Mouse (Mus musculus): ENCODE measurements around the gene Rnf31. TPM values are rescaled to one million over a fixed set of nuclear protein-coding genes. Genes with fewer than 3 reads are reported as not detected.
A peak's percentile ranks its signal among the peaks of the same experiment; 100 is the strongest.

The Rnf31 gene
- total RNA-seq (2021), result 10 to 100 TPM; 25.4 to 29.9 TPM
- long read RNA-seq, experiment 1, partial matches to known transcripts, result 2 of 6 reads
- long read RNA-seq, experiment 1, other reads (novel, unspliced or antisense), result 0 of 6 reads
- long read RNA-seq, experiment 2, partial matches to known transcripts, result 1 of 1 reads
- long read RNA-seq, experiment 2, other reads (novel, unspliced or antisense), result 0 of 1 reads

- peak; percentile 95 to 99 for DNase-seq
Observed at GRCm38 (mm10) chr14:55591331-55591891, at the start of gene Rnf31. Rnf31 (plus strand) TSS chr14:55591708.

GRCm38 (mm10) chr14:55542268-55542667, 49.2 kb upstream of the Rnf31 start:
- DNase-seq, result no peak

GRCm38 (mm10) chr14:55544334-55544733, 47.2 kb upstream of the Rnf31 start:
- DNase-seq, result no peak

- DNase-seq, result no peak
Observed at GRCm38 (mm10) chr14:55550191-55550590, 41.3 kb upstream of the Rnf31 start.

- DNase-seq, result no peak
Observed at GRCm38 (mm10) chr14:55551347-55551746, 40.2 kb upstream of the Rnf31 start.

- no peak for DNase-seq
Observed at GRCm38 (mm10) chr14:55551794-55552193, 39.7 kb upstream of the Rnf31 start.

GRCm38 (mm10) chr14:55554635-55555034, 36.9 kb upstream of the Rnf31 start:
- DNase-seq, result no peak

- DNase-seq, result no peak
Observed at GRCm38 (mm10) chr14:55555788-55556187, 35.7 kb upstream of the Rnf31 start.

- peak; percentile 87 to 92 for DNase-seq
Observed at GRCm38 (mm10) chr14:55557003-55557402, 34.5 kb upstream of the Rnf31 start.

- no peak for DNase-seq
Observed at GRCm38 (mm10) chr14:55557587-55557986, 33.9 kb upstream of the Rnf31 start.

GRCm38 (mm10) chr14:55558740-55559448, 32.6 kb upstream of the Rnf31 start:
- no peak for DNase-seq

- DNase-seq, result peak; percentile 93 to 95
Observed at GRCm38 (mm10) chr14:55559799-55560201, 31.7 kb upstream of the Rnf31 start, which contains the start of gene Dcaf11. Dcaf11 (plus strand) TSS chr14:55560006.

GRCm38 (mm10) chr14:55560202-55561073, 31.1 kb upstream of the Rnf31 start, which contains the start of gene A730061H03Rik:
A730061H03Rik (minus strand) TSS chr14:55560406.
- DNase-seq, result peak; percentile 99

GRCm38 (mm10) chr14:55561860-55562259, 29.6 kb upstream of the Rnf31 start:
- no peak for DNase-seq

- no peak for DNase-seq
Observed at GRCm38 (mm10) chr14:55563249-55563648, 28.3 kb upstream of the Rnf31 start.

GRCm38 (mm10) chr14:55565748-55566147, 25.8 kb upstream of the Rnf31 start:
- DNase-seq, result no peak

GRCm38 (mm10) chr14:55567496-55567895, 24.0 kb upstream of the Rnf31 start:
- no peak for DNase-seq

- no peak for DNase-seq
Observed at GRCm38 (mm10) chr14:55570588-55570987, 20.9 kb upstream of the Rnf31 start.

GRCm38 (mm10) chr14:55571760-55572159, 19.7 kb upstream of the Rnf31 start:
- DNase-seq, result no peak

GRCm38 (mm10) chr14:55575302-55575701, 16.2 kb upstream of the Rnf31 start, which contains the start of gene Fitm1:
Fitm1 (plus strand) TSS chr14:55575617.
- peak; percentile 62 to 78 for DNase-seq

GRCm38 (mm10) chr14:55575711-55576110, 15.8 kb upstream of the Rnf31 start:
- DNase-seq, result peak; percentile 51 to 55

GRCm38 (mm10) chr14:55576376-55576775, 15.1 kb upstream of the Rnf31 start:
- DNase-seq, result peak in 1 of 2 experiments; percentile 41

Data from heart, adult 18-20 months (tissue).